Mouse (Mus musculus): ENCODE measurements around the gene Gcnt1. TPM values are rescaled to one million over a fixed set of nuclear protein-coding genes. Genes with fewer than 3 reads are reported as not detected.

Gene Gcnt1
- total RNA-seq (2012; rRNA removed) = 0.13 TPM in 1 of 2 replicates, not detected in the other
- polyA plus RNA-seq (2012; ENCODE audit: insufficient read depth in 1 of 2, insufficient read length in 2 of 2, low read depth in 1 of 2, low replicate concordance in 2 of 2, missing spikeins in 1 of 2) = under 1 TPM in 1 of 2 experiments, not detected in 1; 0.22 TPM

GRCm38 (mm10) chr19:17372701-17373100 is at the start of gene Gcnt1:
TSS of gene Gcnt1 (minus strand) at chr19:17372844.
- TF ChIP-seq E2F4 (IDR thresholded peaks at IDR 0.05; ENCODE audit: borderline replicate concordance, low read depth, low read length) = no peak
- TF ChIP-seq TAL1 (IDR thresholded peaks at IDR 0.05; ENCODE audit: low read length) = no peak
- TF ChIP-seq ZC3H11A (IDR thresholded peaks at IDR 0.05; ENCODE audit: low read depth, low read length) = no peak
- no peak for TF ChIP-seq EP300 (IDR thresholded peaks at IDR 0.05; ENCODE audit: low read depth in 1 of 2, low read length in 2 of 2)
- no peak for TF ChIP-seq MAZ (IDR thresholded peaks at IDR 0.05; ENCODE audit: low read depth, low read length)
- no peak for TF ChIP-seq TBP (IDR thresholded peaks at IDR 0.05; ENCODE audit: low read depth, low read length)
- TF ChIP-seq POLR2AphosphoS2 (IDR thresholded peaks at IDR 0.05; ENCODE audit: low read length) = no peak
- no peak for TF ChIP-seq CTCF (IDR thresholded peaks at IDR 0.05 in 2 of 3, conservative IDR thresholded peaks at IDR 0.05 in 1 of 3; ENCODE audit: control insufficient read depth in 1 of 3, insufficient read depth in 1 of 3, low read depth in 2 of 3, low read length in 3 of 3, poor library complexity in 1 of 3, severe bottlenecking in 1 of 3)
- TF ChIP-seq MYB (IDR thresholded peaks at IDR 0.05; ENCODE audit: low read depth, low read length) = no peak
- no peak for TF ChIP-seq NELFE (IDR thresholded peaks at IDR 0.05; ENCODE audit: low read depth, low read length)
- no peak within 1 kb of the TSS for H3K4me3 ChIP-seq (ENCODE audit: control insufficient read depth in 1 of 2, insufficient read depth in 1 of 2, low read depth in 2 of 2, low read length in 2 of 2)
- H3K27ac ChIP-seq (ENCODE audit: control insufficient read depth, low read depth, low read length) = no peak within 1 kb of the TSS
- H3K9me3 ChIP-seq (replicated peaks; ENCODE audit: insufficient read depth, low read length) = no peaks in the 10 kb centered on the region
- no peak within 1 kb of the TSS for H3K9ac ChIP-seq (ENCODE audit: control insufficient read depth, low read depth, low read length, poor library complexity, severe bottlenecking)
- no peaks in the 10 kb centered on the region for H3K4me1 ChIP-seq (ENCODE audit: control insufficient read depth in 1 of 2, insufficient read depth in 2 of 2, low read length in 2 of 2)
- no peaks in the 10 kb centered on the region for H3K79me2 ChIP-seq (ENCODE audit: control insufficient read depth, insufficient read depth, low read length, poor library complexity)
- no peak for DNase-seq (ENCODE audit: low read depth, low spot score)
- H3K36me3 ChIP-seq (ENCODE audit: control insufficient read depth in 1 of 2, insufficient read depth in 2 of 2, low read length in 2 of 2) = no peaks in the 10 kb centered on the region
- peaks cover 0 to 2% of the 10 kb centered on the region in 2 experiments; a peak in 2 of 4 replicates for H3K27me3 ChIP-seq (ENCODE audit: control insufficient read depth in 1 of 2, insufficient read depth in 2 of 2, low read length in 2 of 2)

GRCm38 (mm10) chr19:17417855-17418254 is 45.2 kb upstream of the Gcnt1 start:
- no peaks in the 10 kb centered on the region for H3K9me3 ChIP-seq (replicated peaks; ENCODE audit: insufficient read depth, low read length)
- no peaks in the 10 kb centered on the region for H3K36me3 ChIP-seq (ENCODE audit: control insufficient read depth in 1 of 2, insufficient read depth in 2 of 2, low read length in 2 of 2)
- H3K4me3 ChIP-seq (ENCODE audit: control insufficient read depth in 1 of 2, insufficient read depth in 1 of 2, low read depth in 2 of 2, low read length in 2 of 2) = no peak overlapping the region
- no peaks in the 10 kb centered on the region for H3K4me1 ChIP-seq (ENCODE audit: control insufficient read depth in 1 of 2, insufficient read depth in 2 of 2, low read length in 2 of 2)
- no peaks in the 10 kb centered on the region for H3K27me3 ChIP-seq (ENCODE audit: control insufficient read depth in 1 of 2, insufficient read depth in 2 of 2, low read length in 2 of 2)
- no peak overlapping the region for H3K27ac ChIP-seq (ENCODE audit: control insufficient read depth, low read depth, low read length)
- H3K9ac ChIP-seq (ENCODE audit: control insufficient read depth, low read depth, low read length, poor library complexity, severe bottlenecking) = no peak overlapping the region
- TF ChIP-seq EP300 (IDR thresholded peaks at IDR 0.05; ENCODE audit: low read depth in 1 of 2, low read length in 2 of 2) = no peak
- TF ChIP-seq MYB (IDR thresholded peaks at IDR 0.05; ENCODE audit: low read depth, low read length) = no peak
- no peak for TF ChIP-seq POLR2AphosphoS5 (IDR thresholded peaks at IDR 0.05; ENCODE audit: borderline replicate concordance, low read depth, low read length)
- no peak for TF ChIP-seq CHD1 (IDR thresholded peaks at IDR 0.05; ENCODE audit: low read depth, low read length)
- no peak for TF ChIP-seq TAL1 (IDR thresholded peaks at IDR 0.05; ENCODE audit: low read length)
- TF ChIP-seq SMC3 (IDR thresholded peaks at IDR 0.05; ENCODE audit: low read depth, low read length) = no peak
- no peak for TF ChIP-seq USF1 (IDR thresholded peaks at IDR 0.05; ENCODE audit: low read depth, low read length)
- TF ChIP-seq CTCF (IDR thresholded peaks at IDR 0.05 in 2 of 3, conservative IDR thresholded peaks at IDR 0.05 in 1 of 3; ENCODE audit: control insufficient read depth in 1 of 3, insufficient read depth in 1 of 3, low read depth in 2 of 3, low read length in 3 of 3, poor library complexity in 1 of 3, severe bottlenecking in 1 of 3) = no peak
- DNase-seq (ENCODE audit: low read depth, low spot score) = no peak
- H3K79me2 ChIP-seq (ENCODE audit: control insufficient read depth, insufficient read depth, low read length, poor library complexity) = no peaks in the 10 kb centered on the region
